Mouse (Mus musculus) thymus, adult 2 months (tissue): ENCODE measurements around the gene Akap8l. TPM values are rescaled to one million over a fixed set of nuclear protein-coding genes. Genes with fewer than 3 reads are reported as not detected.

ENCODE experiments used
- DNase-seq: peaks from one replicate; pipeline ENCODE4 v3.0.0; 2021
- H3K27ac ChIP-seq: fragments of 200-500 bp; 2 replicates; pipeline ENCODE4 v1.5.1; 2012; ENCODE audit warnings: low read length, control low read depth; ENCODE audit not compliant: control insufficient read depth, insufficient read depth
- H3K27me3 ChIP-seq: fragments of 200-500 bp; 2 replicates; pipeline ENCODE4 v1.6.1; 2012; ENCODE audit warnings: mild to moderate bottlenecking, low read length, moderate library complexity, mixed read lengths; ENCODE audit not compliant: control insufficient read depth, insufficient read depth
- H3K36me3 ChIP-seq: fragments of 200-500 bp; 2 replicates; pipeline ENCODE4 v1.6.1; 2012; ENCODE audit warnings: mild to moderate bottlenecking, low read length, moderate library complexity; ENCODE audit not compliant: control insufficient read depth, insufficient read depth
- H3K4me1 ChIP-seq: fragments of 200-500 bp; replicated peaks from 2 replicates; pipeline ENCODE4 v1.6.1; 2012; ENCODE audit warnings: low read length; ENCODE audit not compliant: control insufficient read depth, insufficient read depth
- H3K4me3 ChIP-seq: fragments of 200-500 bp; 2 replicates; pipeline ENCODE4 v1.5.1; 2012; ENCODE audit warnings: mild to moderate bottlenecking, low read length, control low read depth, moderate library complexity; ENCODE audit not compliant: control insufficient read depth, insufficient read depth
- CTCF ChIP-seq: fragments of 200-500 bp; IDR thresholded peaks from 2 replicates; pipeline ENCODE4 v1.5.1; 2012; ENCODE audit warnings: mild to moderate bottlenecking, control low read depth, low read length, moderate library complexity, borderline replicate concordance; ENCODE audit not compliant: control insufficient read depth, poor library complexity, insufficient read depth; ENCODE audit errors: extremely low read depth
- POLR2A ChIP-seq: fragments of 200-500 bp; IDR thresholded peaks from 2 replicates; pipeline ENCODE4 v1.6.1; 2012; ENCODE audit warnings: mild to moderate bottlenecking, low read length, control low read depth, moderate library complexity; ENCODE audit not compliant: control insufficient read depth, poor library complexity, insufficient read depth; ENCODE audit errors: extremely low read depth
- WGBS: fragments of 180-500 bp; shearing (Covaris S2); methylation state at CpG from one replicate; pipeline ENCODE4 v1.1.7; 2018; 5-methylcytosine and 5-hydroxymethylcytosine counted together
- polyA plus RNA-seq: library from polyadenylated mRNA; depleted of rRNA; stranded (reverse); fragments of >200 nt; gene quantifications from 2 replicates; pipeline ENCODE4 v1.2.3, GENCODE M21; 2012

The Akap8l gene
- polyA plus RNA-seq, 1 experiment, result 191 TPM

GRCm38 (mm10) chr17:32367706-32368105 lies 17.3 kb upstream of the Akap8l start:
- peaks cover 14% of the 10 kb centered on the region for H3K4me1 ChIP-seq

GRCm38 (mm10) chr17:32365296-32365695 lies 14.9 kb upstream of the Akap8l start:
- peaks cover 16% of the 10 kb centered on the region for H3K4me1 ChIP-seq

More at GRCm38 (mm10) chr17:32367706-32368105, 17.3 kb upstream of the Akap8l start:
- DNase-seq, result no peak
- 98% methylated on average over 11 of the region's 11 CpGs for WGBS
- TF ChIP-seq CTCF (no peak), POLR2A (no peak)
- Histone ChIP-seq H3K4me3 (no peak overlapping the region), H3K27me3 (no peaks in the 10 kb centered on the region), H3K36me3 (no peaks in the 10 kb centered on the region), H3K27ac (no peak overlapping the region)

GRCm38 (mm10) chr17:32364850-32365249 lies 14.4 kb upstream of the Akap8l start:
- H3K36me3 ChIP-seq, result peaks cover 10% of the 10 kb centered on the region
- DNase-seq, result no peak
- no peak for TF ChIP-seq POLR2A
- no peak for TF ChIP-seq CTCF
- H3K4me1 ChIP-seq, result peaks cover 16% of the 10 kb centered on the region
- H3K4me3 ChIP-seq, result no peak overlapping the region
- no peak overlapping the region for H3K27ac ChIP-seq
- no peaks in the 10 kb centered on the region for H3K27me3 ChIP-seq
- WGBS, result 43% methylated on average over 5 of the region's 5 CpGs

More at GRCm38 (mm10) chr17:32365296-32365695, 14.9 kb upstream of the Akap8l start:
- DNase-seq, result no peak
- Histone ChIP-seq H3K27ac (no peak overlapping the region), H3K36me3 (peaks cover 6% of the 10 kb centered on the region; the same call in 1 of the 2 replicates), H3K4me3 (no peak overlapping the region), H3K27me3 (no peaks in the 10 kb centered on the region)
- WGBS, result 89% methylated on average over 1 of the region's 1 CpGs
- TF ChIP-seq CTCF (no peak), POLR2A (no peak)

- Histone ChIP-seq H3K4me3 (peak overlapping the region; percentile 92), H3K27me3 (no peaks in the 10 kb centered on the region), H3K27ac (no peak overlapping the region), H3K4me1 (peaks cover 16% of the 10 kb centered on the region), H3K36me3 (peaks cover 12% of the 10 kb centered on the region)
- TF ChIP-seq POLR2A (peak; percentile 39; the same call in 1 of the 2 replicates), CTCF (peak; percentile 44; the same call in 1 of the 2 replicates)
- WGBS, result under 1% methylated on average over 42 of the region's 47 CpGs
- DNase-seq, result peak; percentile 85
Measured at GRCm38 (mm10) chr17:32364331-32364730, 13.9 kb upstream of the Akap8l start.

- Histone ChIP-seq H3K4me3 (peak overlapping the region; percentile 92), H3K36me3 (peaks cover 17% of the 10 kb centered on the region), H3K4me1 (peaks cover 11% of the 10 kb centered on the region), H3K27me3 (no peaks in the 10 kb centered on the region), H3K27ac (no peak overlapping the region)
- 2% methylated on average over 39 of the region's 50 CpGs for WGBS
- peak; percentile 31 for DNase-seq
- peak; percentile 29; the same call in 1 of the 2 replicates for TF ChIP-seq CTCF
- no peak for TF ChIP-seq POLR2A
Measured at GRCm38 (mm10) chr17:32363821-32364301, 13.5 kb upstream of the Akap8l start.

- H3K27me3 ChIP-seq, result no peaks in the 10 kb centered on the region
- H3K36me3 ChIP-seq, result peaks cover 29% of the 10 kb centered on the region
- no peak for TF ChIP-seq CTCF
- DNase-seq, result no peak
- H3K4me1 ChIP-seq, result peaks cover 10% of the 10 kb centered on the region
- 93% methylated on average over 4 of the region's 4 CpGs for WGBS
- H3K4me3 ChIP-seq, result no peak overlapping the region
- H3K27ac ChIP-seq, result no peak overlapping the region
Measured at GRCm38 (mm10) chr17:32362686-32363085, 12.3 kb upstream of the Akap8l start.

- H3K4me3 ChIP-seq, result no peak overlapping the region
- H3K27ac ChIP-seq, result no peak overlapping the region
- DNase-seq, result no peak
- 98% methylated on average over 18 of the region's 18 CpGs for WGBS
- peaks cover 52% of the 10 kb centered on the region for H3K36me3 ChIP-seq
- no peaks in the 10 kb centered on the region for H3K27me3 ChIP-seq
- TF ChIP-seq POLR2A (no peak), CTCF (no peak)
- H3K4me1 ChIP-seq, result peaks cover 10% of the 10 kb centered on the region
Measured at GRCm38 (mm10) chr17:32359928-32360327, 9.5 kb upstream of the Akap8l start.
